Mouse (Mus musculus): ENCODE results near the gene Thrap3. TPM values are rescaled to one million over a fixed set of nuclear protein-coding genes. Genes with fewer than 3 reads are reported as not detected.

Gene Thrap3
- polyA plus RNA-seq, 1 experiment from 2014 or later = 107 TPM

GRCm38 (mm10) chr4:126155869-126156268 lies 46.7 kb downstream of the Thrap3 start:
- Histone ChIP-seq H3K4me1 (ENCODE audit: control insufficient read depth, insufficient read depth, low read depth, low read length) (no peaks in the 10 kb centered on the region), H3K36me3 (ENCODE audit: control insufficient read depth, insufficient read depth, low read length) (no peaks in the 10 kb centered on the region), H3K27ac (ENCODE audit: low read depth, low read length) (peak overlapping the region; percentile 58), H3K9me3 (ENCODE audit: control insufficient read depth, low read length) (no peaks in the 10 kb centered on the region), H3K4me2 (ENCODE audit: low read length) (no peak overlapping the region), H3K4me3 (ENCODE audit: low read length) (no peak overlapping the region), H3K9ac (ENCODE audit: low read depth, low read length) (no peak overlapping the region), H3K27me3 (replicated peaks; ENCODE audit: control insufficient read depth, insufficient read depth, low read length) (peaks cover 5% of the 10 kb centered on the region; the same call in 1 of the 2 replicates)
- no peak for ATAC-seq
- WGBS = 65% methylated on average over 2 of the region's 2 CpGs

GRCm38 (mm10) chr4:126155183-126155582 lies 47.4 kb downstream of the Thrap3 start:
- no peak overlapping the region for H3K9ac ChIP-seq (ENCODE audit: low read depth, low read length)
- H3K27ac ChIP-seq (ENCODE audit: low read depth, low read length) = peak overlapping the region; percentile 58
- peaks cover 10% of the 10 kb centered on the region for H3K27me3 ChIP-seq (replicated peaks; ENCODE audit: control insufficient read depth, insufficient read depth, low read length)
- no peak for ATAC-seq
- no peaks in the 10 kb centered on the region for H3K9me3 ChIP-seq (ENCODE audit: control insufficient read depth, low read length)
- WGBS = 61% methylated on average over 4 of the region's 4 CpGs
- H3K4me3 ChIP-seq (ENCODE audit: low read length) = no peak overlapping the region
- H3K4me1 ChIP-seq (ENCODE audit: control insufficient read depth, insufficient read depth, low read depth, low read length) = no peaks in the 10 kb centered on the region
- no peaks in the 10 kb centered on the region for H3K36me3 ChIP-seq (ENCODE audit: control insufficient read depth, insufficient read depth, low read length)
- H3K4me2 ChIP-seq (ENCODE audit: low read length) = no peak overlapping the region

- 60% methylated on average over 14 of the region's 14 CpGs for WGBS
- no peak overlapping the region for H3K9ac ChIP-seq (ENCODE audit: low read depth, low read length)
- H3K27me3 ChIP-seq (replicated peaks; ENCODE audit: control insufficient read depth, insufficient read depth, low read length) = peaks cover 24% of the 10 kb centered on the region
- H3K9me3 ChIP-seq (ENCODE audit: control insufficient read depth, low read length) = no peaks in the 10 kb centered on the region
- H3K4me3 ChIP-seq (ENCODE audit: low read length) = no peak overlapping the region
- H3K4me2 ChIP-seq (ENCODE audit: low read length) = no peak overlapping the region
- ATAC-seq = no peak
- H3K4me1 ChIP-seq (ENCODE audit: control insufficient read depth, insufficient read depth, low read depth, low read length) = peaks cover 8% of the 10 kb centered on the region
- no peak overlapping the region for H3K27ac ChIP-seq (ENCODE audit: low read depth, low read length)
- no peaks in the 10 kb centered on the region for H3K36me3 ChIP-seq (ENCODE audit: control insufficient read depth, insufficient read depth, low read length)
Observed at GRCm38 (mm10) chr4:126152864-126153263, 49.7 kb downstream of the Thrap3 start.

GRCm38 (mm10) chr4:126151701-126152440 lies 50.7 kb downstream of the Thrap3 start:
- Histone ChIP-seq H3K4me3 (ENCODE audit: low read length) (no peak overlapping the region), H3K36me3 (ENCODE audit: control insufficient read depth, insufficient read depth, low read length) (no peaks in the 10 kb centered on the region), H3K27ac (ENCODE audit: low read depth, low read length) (no peak overlapping the region), H3K9ac (ENCODE audit: low read depth, low read length) (no peak overlapping the region), H3K9me3 (ENCODE audit: control insufficient read depth, low read length) (no peaks in the 10 kb centered on the region), H3K4me1 (ENCODE audit: control insufficient read depth, insufficient read depth, low read depth, low read length) (peaks cover 12% of the 10 kb centered on the region), H3K27me3 (replicated peaks; ENCODE audit: control insufficient read depth, insufficient read depth, low read length) (peaks cover 26% of the 10 kb centered on the region), H3K4me2 (ENCODE audit: low read length) (no peak overlapping the region)
- 84% methylated on average over 16 of the region's 16 CpGs for WGBS
- ATAC-seq = no peak

GRCm38 (mm10) chr4:126150949-126151320 lies 51.6 kb downstream of the Thrap3 start:
- Histone ChIP-seq H3K27ac (ENCODE audit: low read depth, low read length) (no peak overlapping the region), H3K4me2 (ENCODE audit: low read length) (no peak overlapping the region), H3K9ac (ENCODE audit: low read depth, low read length) (no peak overlapping the region), H3K4me3 (ENCODE audit: low read length) (no peak overlapping the region), H3K36me3 (ENCODE audit: control insufficient read depth, insufficient read depth, low read length) (no peaks in the 10 kb centered on the region), H3K9me3 (ENCODE audit: control insufficient read depth, low read length) (no peaks in the 10 kb centered on the region), H3K27me3 (replicated peaks; ENCODE audit: control insufficient read depth, insufficient read depth, low read length) (peaks cover 26% of the 10 kb centered on the region), H3K4me1 (ENCODE audit: control insufficient read depth, insufficient read depth, low read depth, low read length) (peaks cover 12% of the 10 kb centered on the region)
- 72% methylated on average over 6 of the region's 6 CpGs for WGBS
- no peak for ATAC-seq

GRCm38 (mm10) chr4:126150297-126150948 lies 52.1 kb downstream of the Thrap3 start:
- WGBS = 65% methylated on average over 16 of the region's 16 CpGs
- peaks cover 26% of the 10 kb centered on the region for H3K27me3 ChIP-seq (replicated peaks; ENCODE audit: control insufficient read depth, insufficient read depth, low read length)
- H3K36me3 ChIP-seq (ENCODE audit: control insufficient read depth, insufficient read depth, low read length) = no peaks in the 10 kb centered on the region
- H3K4me3 ChIP-seq (ENCODE audit: low read length) = no peak overlapping the region
- H3K9me3 ChIP-seq (ENCODE audit: control insufficient read depth, low read length) = no peaks in the 10 kb centered on the region
- no peak overlapping the region for H3K9ac ChIP-seq (ENCODE audit: low read depth, low read length)
- no peak for ATAC-seq
- peaks cover 12% of the 10 kb centered on the region for H3K4me1 ChIP-seq (ENCODE audit: control insufficient read depth, insufficient read depth, low read depth, low read length)
- H3K27ac ChIP-seq (ENCODE audit: low read depth, low read length) = no peak overlapping the region
- no peak overlapping the region for H3K4me2 ChIP-seq (ENCODE audit: low read length)

GRCm38 (mm10) chr4:126149798-126150197 lies 52.8 kb downstream of the Thrap3 start:
- H3K36me3 ChIP-seq (ENCODE audit: control insufficient read depth, insufficient read depth, low read length) = no peaks in the 10 kb centered on the region
- H3K4me1 ChIP-seq (ENCODE audit: control insufficient read depth, insufficient read depth, low read depth, low read length) = peaks cover 12% of the 10 kb centered on the region
- peaks cover 26% of the 10 kb centered on the region for H3K27me3 ChIP-seq (replicated peaks; ENCODE audit: control insufficient read depth, insufficient read depth, low read length)
- peak overlapping the region; percentile 72; the same call in 1 of the 2 replicates for H3K4me2 ChIP-seq (ENCODE audit: low read length)
- no peak overlapping the region for H3K4me3 ChIP-seq (ENCODE audit: low read length)
- no peak for ATAC-seq
- no peak overlapping the region for H3K27ac ChIP-seq (ENCODE audit: low read depth, low read length)
- 60% methylated on average over 10 of the region's 10 CpGs for whole genome bisulfite sequencing
- H3K9me3 ChIP-seq (ENCODE audit: control insufficient read depth, low read length) = no peaks in the 10 kb centered on the region
- no peak overlapping the region; the same call in 1 of the 2 replicates for H3K9ac ChIP-seq (ENCODE audit: low read depth, low read length)

- Histone ChIP-seq H3K4me2 (ENCODE audit: low read length) (peak overlapping the region; percentile 72), H3K4me1 (ENCODE audit: control insufficient read depth, insufficient read depth, low read depth, low read length) (peaks cover 12% of the 10 kb centered on the region), H3K9ac (ENCODE audit: low read depth, low read length) (peak overlapping the region; percentile 63), H3K27ac (ENCODE audit: low read depth, low read length) (no peak overlapping the region), H3K9me3 (ENCODE audit: control insufficient read depth, low read length) (no peaks in the 10 kb centered on the region), H3K36me3 (ENCODE audit: control insufficient read depth, insufficient read depth, low read length) (no peaks in the 10 kb centered on the region), H3K4me3 (ENCODE audit: low read length) (peak overlapping the region; percentile 47), H3K27me3 (replicated peaks; ENCODE audit: control insufficient read depth, insufficient read depth, low read length) (peaks cover 26% of the 10 kb centered on the region)
- ATAC-seq = peak; percentile 9; the same call in 1 of the 2 replicates
- WGBS = 21% methylated on average over 40 of the region's 42 CpGs
Observed at GRCm38 (mm10) chr4:126149041-126149676, 53.4 kb downstream of the Thrap3 start.

All from hindbrain, embryonic 16.5 days (tissue).